Mouse (Mus musculus): ENCODE measurements around the gene Alg11. TPM values are rescaled to one million over a fixed set of nuclear protein-coding genes. Genes with fewer than 3 reads are reported as not detected.

Gene Alg11
- polyA plus RNA-seq (2015; fragmentation: Nextera tagmentation; extraction: Ambion mirVana) = 15.9 and 19.1 TPM in 2 replicates

GRCm38 (mm10) chr8:22060446-22060889 is at the start of gene Alg11:
Gene Alg11 (plus strand): TSS chr8:22060721.

GRCm38 (mm10) chr8:22059821-22060445 is 588 bp upstream of the Alg11 start, which contains the start of gene Atp7b:
Gene Atp7b (minus strand): TSS chr8:22060305.

Other genes with a start within 250 kb of the Alg11 start
- gene Defb50, start 237.2 kb upstream of the Alg11 start, polyA plus RNA-seq (2015; fragmentation: Nextera tagmentation; extraction: Ambion mirVana) = not detected in 2 replicates
- gene Defb2, start 220.8 kb upstream of the Alg11 start, polyA plus RNA-seq (2015; fragmentation: Nextera tagmentation; extraction: Ambion mirVana) = not detected in 2 replicates
- not detected in 2 replicates for gene Defb10, start 201.8 kb upstream of the Alg11 start, polyA plus RNA-seq (2015; fragmentation: Nextera tagmentation; extraction: Ambion mirVana)
- gene Defb9, start 175.3 kb upstream of the Alg11 start, polyA plus RNA-seq (2015; fragmentation: Nextera tagmentation; extraction: Ambion mirVana) = not detected in 2 replicates
- gene Defb11, start 154.3 kb upstream of the Alg11 start, polyA plus RNA-seq (2015; fragmentation: Nextera tagmentation; extraction: Ambion mirVana) = not detected in 2 replicates
- not detected in 2 replicates for gene Defb15, start 128.0 kb upstream of the Alg11 start, polyA plus RNA-seq (2015; fragmentation: Nextera tagmentation; extraction: Ambion mirVana)
- gene Defb35, start 122.4 kb upstream of the Alg11 start, polyA plus RNA-seq (2015; fragmentation: Nextera tagmentation; extraction: Ambion mirVana) = not detected in 2 replicates
- not detected in 2 replicates for gene Defb13, start 114.0 kb upstream of the Alg11 start, polyA plus RNA-seq (2015; fragmentation: Nextera tagmentation; extraction: Ambion mirVana)
- not detected in 2 replicates for gene Fam90a1a, start 102.0 kb upstream of the Alg11 start, polyA plus RNA-seq (2015; fragmentation: Nextera tagmentation; extraction: Ambion mirVana)
- gene Ccdc70, start 90.9 kb upstream of the Alg11 start, polyA plus RNA-seq (2015; fragmentation: Nextera tagmentation; extraction: Ambion mirVana) = not detected in 2 replicates
- 0.08 and 0.10 TPM in 2 replicates for gene Atp7b, start 416 bp upstream of the Alg11 start, polyA plus RNA-seq (2015; fragmentation: Nextera tagmentation; extraction: Ambion mirVana)
- gene Nek5, start 64.3 kb downstream of the Alg11 start, polyA plus RNA-seq (2015; fragmentation: Nextera tagmentation; extraction: Ambion mirVana) = 0.60 and 0.75 TPM in 2 replicates
- 4.0 and 4.2 TPM in 2 replicates for gene Nek3, start 105.7 kb downstream of the Alg11 start, polyA plus RNA-seq (2015; fragmentation: Nextera tagmentation; extraction: Ambion mirVana)
- gene Ckap2, start 125.1 kb downstream of the Alg11 start, polyA plus RNA-seq (2015; fragmentation: Nextera tagmentation; extraction: Ambion mirVana) = 19.4 and 24.7 TPM in 2 replicates
- gene Vps36, start 132.1 kb downstream of the Alg11 start, polyA plus RNA-seq (2015; fragmentation: Nextera tagmentation; extraction: Ambion mirVana) = 32.7 and 37.8 TPM in 2 replicates
- gene Thsd1, start 166.6 kb downstream of the Alg11 start, polyA plus RNA-seq (2015; fragmentation: Nextera tagmentation; extraction: Ambion mirVana) = 4.7 and 5.2 TPM in 2 replicates
- gene Tpte, start 222.7 kb downstream of the Alg11 start, polyA plus RNA-seq (2015; fragmentation: Nextera tagmentation; extraction: Ambion mirVana) = 0.05 TPM in 1 of 2 replicates, not detected in the other

Measured in urinary bladder, postnatal 0 days (tissue).